Mouse (Mus musculus) bone marrow, adult 2 months (tissue): ENCODE measurements around the gene Ccr10.

Experiments used
- CTCF ChIP-seq: fragments of 200-500 bp; IDR thresholded peaks from 2 replicates; pipeline ENCODE4 v1.5.1; 2011; ENCODE audit warnings: low read length, control low read depth; ENCODE audit not compliant: control insufficient read depth, insufficient read depth
- POLR2A ChIP-seq: fragments of 200-500 bp; IDR thresholded peaks from 2 replicates; pipeline ENCODE4 v1.6.1; 2011; ENCODE audit warnings: low read depth, mild to moderate bottlenecking, control low read depth, low read length, borderline replicate concordance; ENCODE audit not compliant: control insufficient read depth

- TF ChIP-seq POLR2A (no peak), CTCF (no peak)
These were observed 20.6 kb downstream of the Ccr10 start for GRCm38 (mm10) chr11:101154648-101155047.
